Mouse (Mus musculus) bone marrow macrophage, adult 2 months (primary cell): ENCODE data around the gene Tcap.

Experiments
- CTCF ChIP-seq: IDR thresholded peaks from 2 replicates; pipeline ENCODE4 v1.5.1; 2012; ENCODE audit warnings: low read depth, mild to moderate bottlenecking, low read length, moderate library complexity
- POLR2A ChIP-seq: IDR thresholded peaks from 2 replicates; pipeline ENCODE4 v1.6.1; 2012; ENCODE audit warnings: mild to moderate bottlenecking, low read depth, low read length, borderline replicate concordance

DNA sequence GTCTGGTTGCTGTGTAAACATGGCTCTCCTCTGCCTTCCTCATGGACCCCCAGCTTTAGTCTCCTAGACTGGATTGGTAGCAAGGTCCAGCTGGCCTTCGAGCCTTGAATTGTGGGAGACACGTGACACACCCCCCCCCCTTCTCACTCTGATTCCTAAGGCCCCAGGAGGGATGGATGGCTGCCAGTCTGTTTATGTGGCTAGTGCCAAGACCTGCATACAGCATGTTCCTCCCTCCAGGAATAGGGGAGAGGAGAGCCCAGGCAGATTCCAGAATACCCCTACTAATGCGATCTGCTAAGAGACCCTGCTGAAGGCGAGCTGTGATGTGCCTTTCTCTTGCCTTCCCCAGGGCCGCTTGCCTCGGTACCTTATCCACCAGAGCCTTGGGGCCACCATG, 3.5 kb upstream of the Tcap start:
- TF ChIP-seq POLR2A (no peak), CTCF (no peak)
